Mouse (Mus musculus): ENCODE results near the gene Tmcc2.

GRCm38 (mm10) chr1:132346951-132347350 lies 44.1 kb downstream of the Tmcc2 start:
- no peak for TF ChIP-seq CTCF (conservative IDR thresholded peaks at IDR 0.05; ENCODE audit: low read length)
- TF ChIP-seq POU5F1 (IDR thresholded peaks at IDR 0.05; ENCODE audit: borderline replicate concordance, low read length) = no peak
- no peak for TF ChIP-seq NANOG (IDR thresholded peaks at IDR 0.05; ENCODE audit: borderline replicate concordance, low read length)

Data from E14TG2a.4 (cell line).